Mouse (Mus musculus) small intestine, adult 2 months (tissue): ENCODE data around the gene Lgi2.

ENCODE experiments used
- CTCF ChIP-seq: fragments of 200-500 bp; IDR thresholded peaks from 2 replicates; pipeline ENCODE4 v1.5.1; 2012; ENCODE audit warnings: low read depth, mild to moderate bottlenecking, control low read depth, inconsistent platforms, low read length, moderate library complexity, mixed read lengths; ENCODE audit not compliant: insufficient replicate concordance, insufficient read length; ENCODE audit errors: extremely low read depth
- POLR2A ChIP-seq: fragments of 200-500 bp; IDR thresholded peaks from 2 replicates; pipeline ENCODE4 v1.6.1; 2012; ENCODE audit warnings: low read depth, mild to moderate bottlenecking, control low read depth, inconsistent platforms, low read length, moderate library complexity

GRCm38 (mm10) chr5:52565214-52565812, 949 bp downstream of the Lgi2 start:
- no peak for TF ChIP-seq CTCF
- no peak for TF ChIP-seq POLR2A
